Mouse (Mus musculus): ENCODE results near the gene A930004D18Rik.

DNA sequence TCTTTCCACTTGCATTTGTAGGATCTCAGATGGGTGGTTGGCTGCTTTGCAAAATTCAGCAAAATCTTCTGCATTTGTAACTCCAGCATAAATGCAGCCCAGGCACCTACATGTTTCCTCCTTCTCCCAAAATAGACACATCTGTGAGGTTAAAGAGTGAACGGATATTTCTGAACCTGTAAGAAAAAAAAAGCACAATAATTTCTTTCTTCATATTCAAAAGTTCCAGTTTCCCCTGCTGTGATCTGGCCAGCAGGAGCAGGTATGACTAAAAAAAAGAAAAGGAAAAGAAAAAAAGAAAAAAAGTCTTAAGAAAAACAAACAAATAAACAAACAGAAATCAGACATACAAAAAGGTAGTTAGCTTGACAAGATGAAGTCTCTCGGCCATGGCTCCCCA is 12.5 kb upstream of the A930004D18Rik start:
- no peak for TF ChIP-seq POLR2A (IDR thresholded peaks at IDR 0.05; ENCODE audit: low read depth, low read length)
- TF ChIP-seq CTCF (IDR thresholded peaks at IDR 0.05; ENCODE audit: extremely low read depth, insufficient read length, insufficient replicate concordance, low read depth, low read length): no peak

Measured in small intestine, adult 2 months (tissue).